Mouse (Mus musculus) CH12.LX (cell line): Measurements from ENCODE around the gene Lamc1. TPM values are rescaled to one million over a fixed set of nuclear protein-coding genes. Genes with fewer than 3 reads are reported as not detected.

Experiments
- DNase-seq: peaks from one replicate; pipeline ENCODE4 v3.0.0-alpha.2; 2013; ENCODE audit errors: extremely low read depth
- H3K27ac ChIP-seq: 2 replicates; pipeline ENCODE4 v1.5.1; 2012; ENCODE audit warnings: low read depth, mild to moderate bottlenecking, control low read depth, moderate library complexity; ENCODE audit not compliant: insufficient read depth
- H3K27me3 ChIP-seq: replicated peaks from 2 replicates; pipeline ENCODE3; 2012; ENCODE audit warnings: inconsistent platforms
- H3K36me3 ChIP-seq, 2 experiments: replicated peaks in 1 of 2; 2 replicates each; pipeline versions ENCODE3 to v1.6.1; 2012; ENCODE audit warnings: inconsistent platforms in 1 of 2, low read length in 1 of 2, mild to moderate bottlenecking in 1 of 2, mixed read lengths in 1 of 2, moderate library complexity in 1 of 2; ENCODE audit not compliant: control insufficient read depth in 1 of 2, insufficient read depth in 1 of 2
- H3K4me1 ChIP-seq, 2 experiments: 2 replicates each; pipeline ENCODE4 v1.6.1; 2012; ENCODE audit warnings: inconsistent platforms in 1 of 2, moderate library complexity in 1 of 2; ENCODE audit not compliant: insufficient read depth in 2 of 2, control insufficient read depth in 1 of 2
- H3K4me2 ChIP-seq: 2 replicates; pipeline ENCODE4 v1.6.1; 2012; ENCODE audit warnings: low read depth, mild to moderate bottlenecking, control low read depth; ENCODE audit not compliant: poor library complexity, insufficient read depth, severe bottlenecking
- H3K4me3 ChIP-seq, 3 experiments: fragments of 150-350 bp in 1 of 3; sonication (generic) in 1 of 3; replicated peaks in 1 of 3; 2 replicates each; pipeline versions ENCODE3 to v1.5.1; 2011 to 2012; ENCODE audit warnings: low read depth in 2 of 3, low read length in 2 of 3, mild to moderate bottlenecking in 2 of 3, moderate library complexity in 2 of 3, control low read depth in 1 of 3, improper control_type of control experiment in 1 of 3, inconsistent platforms in 1 of 3, mixed read lengths in 1 of 3; ENCODE audit not compliant: poor library complexity in 1 of 3
- H3K79me2 ChIP-seq: replicated peaks from 2 replicates; pipeline ENCODE4 v1.6.1; 2012; ENCODE audit warnings: mild to moderate bottlenecking, moderate library complexity; ENCODE audit not compliant: control insufficient read depth, poor library complexity, insufficient read depth, severe bottlenecking; ENCODE audit errors: extremely low read depth
- H3K9ac ChIP-seq: 2 replicates; pipeline ENCODE4 v1.6.1; 2012; ENCODE audit warnings: low read depth, mild to moderate bottlenecking, control low read depth, moderate library complexity; ENCODE audit not compliant: insufficient read depth
- H3K9me3 ChIP-seq: replicated peaks from 2 replicates; pipeline ENCODE3; 2012; ENCODE audit warnings: low read length, inconsistent platforms, mixed read lengths
- BHLHE40 ChIP-seq: IDR thresholded peaks from 2 replicates; pipeline ENCODE4 v1.6.1; 2011; ENCODE audit warnings: mild to moderate bottlenecking, low read depth, low read length, improper control_type of control experiment
- CHD1 ChIP-seq: IDR thresholded peaks from 2 replicates; pipeline ENCODE4 v1.6.1; 2012; ENCODE audit warnings: low read depth, low read length, improper control_type of control experiment, inconsistent platforms
- CHD2 ChIP-seq: IDR thresholded peaks from 2 replicates; pipeline ENCODE4 v1.6.1; 2011; ENCODE audit warnings: low read length, improper control_type of control experiment
- CTCF ChIP-seq, 2 experiments: IDR thresholded peaks in 1 of 2; conservative IDR thresholded peaks in 1 of 2; 2 replicates each; pipeline ENCODE4 v1.5.1; 2011 to 2012; ENCODE audit warnings: low read depth in 2 of 2, low read length in 2 of 2, improper control_type of control experiment in 1 of 2, inconsistent platforms in 1 of 2, mild to moderate bottlenecking in 1 of 2, moderate library complexity in 1 of 2
- ELF1 ChIP-seq: IDR thresholded peaks from 2 replicates; pipeline ENCODE4 v1.6.1; 2014; ENCODE audit warnings: low read depth, mild to moderate bottlenecking, inconsistent platforms, low read length, improper control_type of control experiment
- GABPA ChIP-seq: IDR thresholded peaks from 2 replicates; pipeline ENCODE4 v1.6.1; 2012; ENCODE audit warnings: low read depth, low read length, improper control_type of control experiment, inconsistent platforms; ENCODE audit not compliant: insufficient replicate concordance
- HCFC1 ChIP-seq: IDR thresholded peaks from 2 replicates; pipeline ENCODE4 v1.6.1; 2012; ENCODE audit warnings: low read depth, mild to moderate bottlenecking, inconsistent platforms, low read length, improper control_type of control experiment
- IRF4 ChIP-seq: IDR thresholded peaks from 2 replicates; pipeline ENCODE4 v1.6.1; 2014; ENCODE audit warnings: low read depth, mild to moderate bottlenecking, inconsistent platforms, low read length, improper control_type of control experiment
- JUND ChIP-seq: conservative IDR thresholded peaks from 2 replicates; pipeline ENCODE4 v1.6.1; 2011; ENCODE audit warnings: low read depth, low read length, improper control_type of control experiment
- MAFK ChIP-seq: IDR thresholded peaks from 2 replicates; pipeline ENCODE4 v1.6.1; 2011; ENCODE audit warnings: low read length, improper control_type of control experiment; ENCODE audit not compliant: insufficient replicate concordance
- MAZ ChIP-seq: IDR thresholded peaks from 2 replicates; pipeline ENCODE4 v1.6.1; 2012; ENCODE audit warnings: low read depth, mild to moderate bottlenecking, inconsistent platforms, low read length, improper control_type of control experiment, moderate library complexity
- MYC ChIP-seq: IDR thresholded peaks from 2 replicates; pipeline ENCODE4 v1.6.1; 2011; ENCODE audit warnings: low read depth, mild to moderate bottlenecking, improper control_type of control experiment, low read length
- NELFE ChIP-seq: IDR thresholded peaks from 2 replicates; pipeline ENCODE4 v1.6.1; 2011; ENCODE audit warnings: low read depth, low read length, improper control_type of control experiment
- NRF1 ChIP-seq: IDR thresholded peaks from 2 replicates; pipeline ENCODE4 v1.6.1; 2014; ENCODE audit warnings: low read depth, mild to moderate bottlenecking, inconsistent platforms, low read length, improper control_type of control experiment, moderate library complexity
- POLR2AphosphoS2 ChIP-seq: IDR thresholded peaks from 2 replicates; pipeline ENCODE4 v1.6.1; 2011; ENCODE audit warnings: low read depth, low read length, improper control_type of control experiment
- RAD21 ChIP-seq: IDR thresholded peaks from 2 replicates; pipeline ENCODE4 v1.6.1; 2011; ENCODE audit warnings: low read depth, mild to moderate bottlenecking, low read length, improper control_type of control experiment, moderate library complexity
- SIN3A ChIP-seq: IDR thresholded peaks from 2 replicates; pipeline ENCODE4 v1.6.1; 2012; ENCODE audit warnings: low read length, improper control_type of control experiment, inconsistent platforms
- TCF12 ChIP-seq: IDR thresholded peaks from 2 replicates; pipeline ENCODE4 v1.6.1; 2014; ENCODE audit warnings: low read depth, mild to moderate bottlenecking, inconsistent platforms, low read length, improper control_type of control experiment
- UBTF ChIP-seq: IDR thresholded peaks from 2 replicates; pipeline ENCODE4 v1.6.1; 2012; ENCODE audit warnings: low read depth, mild to moderate bottlenecking, inconsistent platforms, low read length, improper control_type of control experiment, moderate library complexity
- dilution Hi-C: fragments of 300-500 bp; cut with MboI; formaldehyde crosslinking; loops from 2 replicates; pipeline ENCODE4 v1.14.3; 2020; ENCODE audit warnings: low sequenced_read_pairs; ENCODE audit not compliant: extremely low pct_unique_long_range_greater_than_20kb, extremely low pct_ligation_motif_present
- in situ Hi-C: fragments of 300-500 bp; cut with MboI; formaldehyde crosslinking; loops from 3 replicates; pipeline ENCODE4 v1.14.3; 2019; ENCODE audit warnings: low sequenced_read_pairs, low pct_ligation_motif_present, low pct_unique_long_range_greater_than_20kb, mixed read lengths
- polyA plus RNA-seq: library from polyadenylated mRNA; unstranded; fragments of >175 nt; gene quantifications from 2 replicates; pipeline ENCODE4 v1.2.1, GENCODE M21; 2012; ENCODE audit warnings: low read depth; ENCODE audit not compliant: insufficient read length
- total RNA-seq, 2 experiments: library from RNA; depleted of rRNA; stranded (reverse); fragments of 300-350 nt in 1 of 2; fragments of >200 nt in 1 of 2; gene quantifications; 2 replicates each; pipeline ENCODE4 v1.2.3; 2012 to 2014

Lamc1 gene
- total and polyA plus RNA-seq, 3 experiments = 5.7 to 16.7 (median 10.5) TPM

DNA sequence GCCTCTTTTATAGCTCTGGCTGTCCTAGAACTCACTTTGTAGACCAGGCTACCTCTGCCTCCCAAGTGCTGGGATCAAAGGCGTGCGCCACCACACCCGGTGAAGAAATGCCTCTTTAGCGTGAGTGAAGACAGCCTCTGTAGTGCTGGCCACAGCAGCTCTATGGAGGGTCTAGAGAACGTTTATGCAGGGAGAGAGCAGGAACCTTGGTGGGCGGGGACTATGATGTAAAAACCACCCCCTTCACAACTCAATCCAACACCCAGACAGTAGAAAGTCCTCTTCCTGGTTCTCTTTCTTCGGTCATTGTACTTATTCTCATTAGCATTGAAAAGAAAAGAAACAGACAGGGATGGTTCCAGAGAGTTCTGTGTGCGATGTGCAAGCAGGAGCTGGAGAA, 105.5 kb downstream of the Lamc1 start:
- H3K27ac ChIP-seq = no peak overlapping the region
- dilution Hi-C loops = no loop called here
- peaks cover 46 to 81% of the 10 kb centered on the region in 2 experiments for H3K36me3 ChIP-seq
- H3K4me1 ChIP-seq = no peaks in the 10 kb centered on the region
- H3K9ac ChIP-seq = no peak overlapping the region
- no peaks in the 10 kb centered on the region for H3K27me3 ChIP-seq
- no peaks in the 10 kb centered on the region for H3K9me3 ChIP-seq
- TF ChIP-seq TCF12 (no peak), UBTF (no peak), CTCF (conservative IDR thresholded peaks at IDR 0.05 in 1 of 2, IDR thresholded peaks at IDR 0.05 in 1 of 2; ENCODE audit: low read depth in 2 of 2, low read length in 2 of 2) (no peak)
- no peaks in the 10 kb centered on the region for H3K79me2 ChIP-seq
- H3K4me2 ChIP-seq = no peak overlapping the region
- in situ Hi-C loops = no loop called here
- H3K4me3 ChIP-seq = no peak overlapping the region
- DNase-seq = no peak

DNA sequence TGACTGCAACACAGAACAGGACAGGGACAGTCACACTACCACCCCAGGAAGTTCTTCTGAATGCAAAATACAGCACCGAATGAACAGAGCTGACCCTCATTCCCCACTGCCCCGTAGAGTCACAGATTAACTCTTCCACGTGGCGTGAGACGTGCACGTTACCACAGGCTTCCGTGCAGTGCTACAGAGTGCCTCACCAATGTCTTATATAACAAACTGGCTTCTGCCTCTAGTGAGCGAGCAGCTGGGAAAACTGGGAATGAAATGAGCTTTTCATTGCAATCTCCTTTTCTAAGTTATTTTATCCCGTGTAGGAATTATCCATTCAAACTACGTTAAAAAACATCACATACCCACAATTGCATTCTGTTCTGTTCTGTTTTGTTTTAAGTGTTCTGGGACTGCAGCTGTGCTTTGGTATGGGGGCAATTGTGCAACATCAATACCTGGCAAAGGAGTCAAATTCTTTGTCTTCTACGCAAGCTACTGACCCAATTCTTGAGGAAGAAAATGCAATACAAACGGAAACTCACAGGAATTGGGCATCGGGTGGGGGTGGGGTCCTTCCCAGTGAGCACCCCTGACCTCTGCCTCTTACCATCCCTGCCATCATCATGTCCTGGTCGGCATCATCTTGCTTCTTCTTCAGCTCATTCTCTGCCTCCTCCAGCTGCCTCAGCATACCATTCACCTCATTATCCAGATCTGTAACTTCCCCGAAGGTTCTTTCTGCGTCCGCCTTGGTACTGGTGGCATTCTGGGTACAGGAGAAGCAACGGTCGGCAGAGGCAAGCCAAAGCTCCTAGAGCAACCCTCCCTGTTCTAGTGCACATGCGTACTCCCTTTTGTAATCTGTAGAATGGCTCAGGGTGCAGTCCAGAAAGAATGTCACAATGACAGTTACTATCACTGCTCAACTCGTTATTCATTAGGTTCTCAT, 106.5 kb downstream of the Lamc1 start:
- in situ Hi-C loops = no loop called here
- dilution Hi-C loops = no loop called here
- H3K36me3 ChIP-seq = peaks cover 47 to 79% of the 10 kb centered on the region in 2 experiments

GRCm38 (mm10) chr1:153224331-153224730, 108.3 kb downstream of the Lamc1 start:
- no peaks in the 10 kb centered on the region for H3K79me2 ChIP-seq
- dilution Hi-C loops = no loop called here
- no peak overlapping the region for H3K4me2 ChIP-seq
- H3K9ac ChIP-seq = no peak overlapping the region
- H3K36me3 ChIP-seq = peaks cover 45 to 80% of the 10 kb centered on the region in 2 experiments
- H3K27me3 ChIP-seq = no peaks in the 10 kb centered on the region
- no peaks in the 10 kb centered on the region for H3K9me3 ChIP-seq
- H3K27ac ChIP-seq = no peak overlapping the region
- H3K4me1 ChIP-seq = no peaks in the 10 kb centered on the region
- TF ChIP-seq CHD1 = no peak
- no peak for TF ChIP-seq GABPA
- no peak for TF ChIP-seq JUND
- no peak for TF ChIP-seq NRF1
- no peak for TF ChIP-seq SIN3A
- no peak for DNase-seq
- no peak overlapping the region for H3K4me3 ChIP-seq
- in situ Hi-C loops = no loop called here

More for the DNA sequence above, 106.5 kb downstream of the Lamc1 start:
- Histone ChIP-seq H3K27ac (no peak overlapping the region), H3K4me3 (no peak overlapping the region), H3K4me1 (no peaks in the 10 kb centered on the region), H3K9ac (no peak overlapping the region), H3K79me2 (no peaks in the 10 kb centered on the region), H3K9me3 (no peaks in the 10 kb centered on the region), H3K27me3 (no peaks in the 10 kb centered on the region), H3K4me2 (no peak overlapping the region)
- TF ChIP-seq HCFC1 (no peak), NRF1 (no peak), NELFE (no peak), BHLHE40 (no peak), MAZ (no peak), UBTF (no peak), ELF1 (no peak), CHD2 (no peak), MYC (no peak), MAFK (no peak), IRF4 (no peak), RAD21 (no peak), POLR2AphosphoS2 (no peak), GABPA (no peak)
- no peak for DNase-seq
